8 mouse cellular contexts compared by ENCODE assay signal in genomic region chr7:132931560-132932351, GRCm38 (mm10). TPM values are rescaled to one million over a fixed set of nuclear protein-coding genes. Genes with fewer than 3 reads are reported as not detected.
DNase-seq lines count a peak whose midpoint lies in the region; ATAC-seq and TF ChIP-seq lines count a peak whose summit lies in the region.

No protein-coding gene starts in this region.

- H3K4me1 ChIP-seq in ES-Bruce4 (ENCODE audit: control insufficient read depth, insufficient read depth, low read length) = no peaks in the 10 kb centered on the region
- no peaks in the 10 kb centered on the region for H3K4me1 ChIP-seq in brown adipose tissue, adult 24 weeks (ENCODE audit: control insufficient read depth, insufficient read depth, insufficient read length, low read length)
- H3K4me1 ChIP-seq in forebrain, embryonic 12.5 days = peaks cover 16% of the 10 kb centered on the region
- H3K4me1 ChIP-seq in heart, embryonic 16.5 days (ENCODE audit: control insufficient read depth, insufficient read depth, low read length) = peaks cover 10% of the 10 kb centered on the region
- H3K4me1 ChIP-seq in lung, embryonic 16.5 days (replicated peaks; ENCODE audit: control insufficient read depth, insufficient read depth, low read length) = peaks cover 9% of the 10 kb centered on the region

- H3K27ac ChIP-seq in ES-Bruce4 (ENCODE audit: insufficient read depth, low read length) = peak overlapping the region; percentile 2; the same call in 1 of the 2 replicates
- H3K27ac ChIP-seq in brown adipose tissue, adult 24 weeks (replicated peaks; ENCODE audit: low read depth, low read length) = peak overlapping the region; percentile 93
- H3K27ac ChIP-seq in forebrain, embryonic 12.5 days = peak overlapping the region; percentile 99
- H3K27ac ChIP-seq in heart, embryonic 16.5 days (ENCODE audit: low read length) = peak overlapping the region; percentile 97
- H3K27ac ChIP-seq in lung, embryonic 16.5 days (ENCODE audit: low read length) = peak overlapping the region; percentile 98

- DNase-seq in kidney, postnatal 14 days = peak; percentile 66
- DNase-seq in thymus, postnatal 25 days = peak; percentile 36

- TF ChIP-seq POLR2A in ES-Bruce4 (IDR thresholded peaks at IDR 0.05; ENCODE audit: insufficient read depth, low read length) = no peak

- H3K36me3 ChIP-seq in ES-Bruce4 (ENCODE audit: control insufficient read depth, insufficient read depth, low read length, poor library complexity, severe bottlenecking) = no peaks in the 10 kb centered on the region
- no peaks in the 10 kb centered on the region for H3K36me3 ChIP-seq in forebrain, embryonic 12.5 days (replicated peaks)
- no peaks in the 10 kb centered on the region for H3K36me3 ChIP-seq in heart, embryonic 16.5 days (ENCODE audit: control insufficient read depth, insufficient read depth)
- no peaks in the 10 kb centered on the region for H3K36me3 ChIP-seq in lung, embryonic 16.5 days (ENCODE audit: control insufficient read depth, insufficient read depth, low read length)

- peak overlapping the region; percentile 87 for H3K9ac ChIP-seq in ES-Bruce4 (ENCODE audit: low read depth, poor library complexity, severe bottlenecking)
- H3K9ac ChIP-seq in forebrain, embryonic 12.5 days = peak overlapping the region; percentile 97
- H3K9ac ChIP-seq in heart, embryonic 16.5 days (ENCODE audit: low read length) = peak overlapping the region; percentile 98
- peak overlapping the region; percentile 95 for H3K9ac ChIP-seq in lung, embryonic 16.5 days (ENCODE audit: low read length)

- H3K4me2 ChIP-seq in forebrain, embryonic 12.5 days = peak overlapping the region; percentile 76
- peak overlapping the region; percentile 87 for H3K4me2 ChIP-seq in heart, embryonic 16.5 days (ENCODE audit: low read depth, low read length)
- H3K4me2 ChIP-seq in lung, embryonic 16.5 days (ENCODE audit: low read depth, low read length) = peak overlapping the region; percentile 76

- ATAC-seq in forebrain, embryonic 12.5 days (ENCODE audit: low FRiP score) = peak; percentile 58
- peak; percentile 29 for ATAC-seq in heart, embryonic 16.5 days (replicated peaks; ENCODE audit: extremely low read depth, insufficient read depth, low FRiP score)
- ATAC-seq in lung, embryonic 16.5 days (ENCODE audit: low read depth) = peak; percentile 44
- peak; percentile 34; the same call in 1 of the 2 replicates for ATAC-seq in neutrophil, adult 5-6 weeks (ENCODE audit: extremely low read depth, insufficient number of reproducible peaks, low FRiP score, poor library complexity, severe bottlenecking)

- peaks cover 10% of the 10 kb centered on the region; the same call in 1 of the 2 replicates for H3K9me3 ChIP-seq in ES-Bruce4 (replicated peaks; ENCODE audit: control insufficient read depth, insufficient read depth, low read length, poor library complexity, severe bottlenecking)
- H3K9me3 ChIP-seq in forebrain, embryonic 12.5 days = no peaks in the 10 kb centered on the region
- H3K9me3 ChIP-seq in heart, embryonic 16.5 days (replicated peaks; ENCODE audit: control insufficient read depth, low read length) = no peaks in the 10 kb centered on the region
- no peaks in the 10 kb centered on the region for H3K9me3 ChIP-seq in lung, embryonic 16.5 days (ENCODE audit: control insufficient read depth, low read length)

- no peak for TF ChIP-seq EP300 in ES-Bruce4 (IDR thresholded peaks at IDR 0.05; ENCODE audit: insufficient read depth, low read depth, low read length)

- no peak for TF ChIP-seq CTCF in ES-Bruce4 (IDR thresholded peaks at IDR 0.05; ENCODE audit: low read depth, low read length)

- WGBS in forebrain, embryonic 12.5 days = under 1% methylated on average over 43 of the region's 55 CpGs
- WGBS in heart, embryonic 16.5 days = under 1% methylated on average over 44 of the region's 55 CpGs
- under 1% methylated on average over 43 of the region's 55 CpGs for WGBS in lung, embryonic 16.5 days

- H3K4me3 ChIP-seq in ES-Bruce4 (ENCODE audit: low read depth, low read length) = peak overlapping the region; percentile 90
- peak overlapping the region; percentile 98 for H3K4me3 ChIP-seq in brown adipose tissue, adult 24 weeks (ENCODE audit: insufficient read depth, low read depth, low read length)
- peak overlapping the region; percentile 97 for H3K4me3 ChIP-seq in forebrain, embryonic 12.5 days (replicated peaks)
- peak overlapping the region; percentile 71 for H3K4me3 ChIP-seq in heart, embryonic 16.5 days (ENCODE audit: low read length)
- H3K4me3 ChIP-seq in lung, embryonic 16.5 days (ENCODE audit: low read length) = peak overlapping the region; percentile 95

- no peaks in the 10 kb centered on the region for H3K27me3 ChIP-seq in ES-Bruce4 (ENCODE audit: control insufficient read depth, insufficient read depth, low read length, poor library complexity, severe bottlenecking)
- no peaks in the 10 kb centered on the region for H3K27me3 ChIP-seq in forebrain, embryonic 12.5 days
- H3K27me3 ChIP-seq in heart, embryonic 16.5 days (ENCODE audit: control insufficient read depth, insufficient read depth, low read length) = no peaks in the 10 kb centered on the region
- H3K27me3 ChIP-seq in lung, embryonic 16.5 days (ENCODE audit: control insufficient read depth, insufficient read depth, low read depth, low read length) = no peaks in the 10 kb centered on the region

RNA-seq across cellular contexts. Expression of gene Zranb1, which starts 0.8 kb away (rescaled TPM):
- polyA plus RNA-seq in ES-Bruce4 (2011; ENCODE audit: insufficient read depth, insufficient read length, low read depth, missing spikeins) = 28.9 and 29.9 TPM in 2 replicates
- 11.4 and 13.0 TPM in 2 replicates for polyA plus RNA-seq in brown adipose tissue, adult 24 weeks (2012; ENCODE audit: insufficient read depth, insufficient read length, missing spikeins)
- 18.5 and 20.1 TPM in 2 replicates for polyA plus RNA-seq in forebrain, embryonic 12.5 days (2016; fragmentation: Nextera tagmentation; extraction: Ambion mirVana)
- polyA plus RNA-seq in heart, embryonic 16.5 days (2015; fragmentation: Nextera tagmentation; extraction: Ambion mirVana) = 7.0 and 9.2 TPM in 2 replicates
- 8.6 and 9.0 TPM in 2 replicates for polyA plus RNA-seq in lung, embryonic 16.5 days (2015; fragmentation: Nextera tagmentation; extraction: Ambion mirVana)
- total RNA-seq in neutrophil, adult 5-6 weeks (2017) = 65.3 and 71.2 TPM in 2 replicates

Comparison
In these comparisons a context has a peak if more than half of its experiments do, and no peak if none do; other contexts are left out.
1. Peak in every context shown above with its lines: DNase-seq, ATAC-seq, H3K4me3 ChIP-seq and H3K27ac ChIP-seq.
2. H3K27ac ChIP-seq: peak in every context shown above with its lines; median percentile 99 in forebrain, embryonic 12.5 days; 98 in lung, embryonic 16.5 days; 97 in heart, embryonic 16.5 days; 93 in brown adipose tissue, adult 24 weeks; 2 in ES-Bruce4.